Mouse (Mus musculus) monocyte, adult 2 months (primary cell): ENCODE data around the gene Tmem8b.

Source experiments
- DNase-seq, 2 experiments: peaks; one replicate each; pipeline ENCODE4 v3.0.0; 2022; ENCODE audit warnings: low spot score in 2 of 2, low read depth in 1 of 2

The Tmem8b gene

GRCm38 (mm10) chr4:43656339-43657109, 12.2 kb upstream of the Tmem8b start, which contains the start of gene Hint2:
Gene Hint2, minus strand, starts transcription at chr4:43656466.
- peak; percentile 78 to 85 for DNase-seq

GRCm38 (mm10) chr4:43657146-43657545, 11.6 kb upstream of the Tmem8b start:
- no peak for DNase-seq

- DNase-seq = no peak
Observed at GRCm38 (mm10) chr4:43666412-43666811, 2.4 kb upstream of the Tmem8b start.

DNA sequence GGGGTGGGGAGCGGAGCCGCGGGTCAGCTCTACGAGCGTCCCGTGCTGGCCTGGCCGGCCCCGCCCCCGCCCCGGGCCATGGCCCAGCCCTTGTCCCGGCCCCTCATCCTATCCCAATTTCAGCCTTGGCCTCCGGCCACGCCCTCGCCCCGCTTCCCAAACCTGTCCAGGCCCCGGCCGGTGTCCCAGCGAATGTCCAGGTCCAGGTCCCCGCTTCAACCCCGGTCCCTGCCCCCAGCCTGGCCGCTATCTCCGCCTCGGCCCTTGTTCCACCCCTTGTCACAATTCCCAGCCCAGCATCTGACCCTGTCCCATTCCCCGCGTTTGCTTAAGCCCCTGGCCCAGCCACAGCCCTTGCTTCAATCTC, 640 bp downstream of the Tmem8b start:
- no peak for DNase-seq

- DNase-seq = peak; percentile 37 to 71
Observed at GRCm38 (mm10) chr4:43672070-43672469, 3.3 kb downstream of the Tmem8b start.

DNA sequence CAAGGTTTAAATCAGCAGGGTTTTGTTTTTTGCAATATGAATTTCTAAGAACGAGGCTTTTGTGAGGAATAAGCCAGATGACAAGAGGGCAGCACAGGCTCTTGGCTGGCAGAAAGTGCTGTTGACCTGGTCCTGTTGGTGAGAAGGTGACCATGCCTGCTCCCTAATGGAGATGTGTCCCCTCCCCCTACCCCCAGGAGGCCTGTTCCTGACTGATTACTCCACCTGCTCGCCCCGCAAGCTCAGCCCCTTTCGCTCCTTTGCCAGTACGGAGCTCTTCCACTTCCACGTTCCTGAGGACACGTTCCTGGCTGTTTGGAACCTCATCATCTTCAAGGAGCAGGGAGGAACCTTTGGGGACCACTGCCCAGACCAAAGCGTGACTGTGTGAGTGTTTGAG, 4.9 kb downstream of the Tmem8b start:
- no peak for DNase-seq

GRCm38 (mm10) chr4:43674974-43675373, 6.2 kb downstream of the Tmem8b start:
- no peak for DNase-seq

- DNase-seq = no peak
Observed at GRCm38 (mm10) chr4:43675608-43676007, 6.8 kb downstream of the Tmem8b start.

GRCm38 (mm10) chr4:43678541-43678940, 9.8 kb downstream of the Tmem8b start:
- DNase-seq = no peak

- DNase-seq = no peak
Observed at GRCm38 (mm10) chr4:43679416-43680043, 10.8 kb downstream of the Tmem8b start.

DNA sequence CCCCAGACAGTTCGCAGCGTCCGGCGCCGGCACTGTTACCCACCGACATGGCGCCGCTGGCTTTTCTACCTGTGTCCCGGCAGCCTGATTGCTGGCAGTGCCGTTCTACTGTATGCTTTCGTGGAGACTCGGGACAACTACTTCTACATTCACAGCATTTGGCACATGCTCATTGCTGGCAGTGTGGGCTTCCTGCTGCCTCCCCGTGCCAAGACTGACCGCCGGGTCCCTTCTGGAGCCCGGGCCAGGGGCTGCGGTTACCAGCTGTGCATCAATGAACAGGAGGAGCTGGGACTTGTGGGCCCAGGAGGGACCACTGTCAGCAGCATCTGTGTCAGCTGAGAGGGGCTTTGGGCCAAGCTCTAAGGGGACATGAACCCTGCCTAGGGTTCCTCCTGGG, 21.2 kb downstream of the Tmem8b start:
- DNase-seq = no peak

DNA sequence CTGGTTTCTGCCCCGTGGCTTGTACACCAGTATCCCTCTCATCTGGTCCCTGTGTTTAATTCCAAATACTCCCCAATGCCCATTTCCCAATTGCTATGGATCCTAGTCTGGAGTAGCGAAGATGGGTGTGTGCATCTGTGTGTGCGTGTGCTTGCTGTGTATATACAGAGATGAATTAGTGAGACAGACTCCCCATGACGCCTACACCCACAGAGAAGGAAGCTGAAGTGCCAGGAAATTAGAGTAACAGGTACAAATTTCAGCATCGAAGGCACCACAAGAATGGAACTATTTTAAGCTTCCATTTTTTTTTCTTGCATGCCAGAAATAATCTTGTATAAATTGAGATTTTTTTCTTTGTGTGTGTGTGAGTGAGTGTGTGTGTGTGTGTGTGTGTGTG, 22.3 kb downstream of the Tmem8b start:
- no peak for DNase-seq

DNA sequence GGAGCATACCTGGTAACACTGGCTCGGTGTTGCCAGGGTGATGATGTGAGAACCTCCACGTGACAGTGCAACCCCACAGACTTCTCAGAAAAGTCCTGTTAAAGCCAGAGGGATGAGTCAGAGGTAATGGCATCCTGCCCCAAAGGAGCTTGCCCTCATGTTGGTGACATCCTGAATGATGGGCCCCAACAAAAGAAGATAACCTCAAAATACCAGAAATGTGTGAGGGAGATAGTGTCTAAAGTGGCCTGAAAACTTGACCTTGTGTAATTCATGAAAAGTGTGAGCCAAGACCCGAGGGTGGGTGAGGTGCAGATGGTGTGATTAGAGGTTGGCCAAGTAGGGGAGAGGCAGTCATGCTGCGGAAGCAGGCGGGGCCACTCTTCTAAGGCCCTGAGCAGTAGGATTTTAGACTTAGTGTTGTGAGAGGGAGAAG, 25.1 kb downstream of the Tmem8b start:
- DNase-seq = no peak

GRCm38 (mm10) chr4:43694439-43695248, 25.9 kb downstream of the Tmem8b start:
- DNase-seq = no peak

- no peak for DNase-seq
Observed at GRCm38 (mm10) chr4:43695249-43695671, 26.5 kb downstream of the Tmem8b start.

DNA sequence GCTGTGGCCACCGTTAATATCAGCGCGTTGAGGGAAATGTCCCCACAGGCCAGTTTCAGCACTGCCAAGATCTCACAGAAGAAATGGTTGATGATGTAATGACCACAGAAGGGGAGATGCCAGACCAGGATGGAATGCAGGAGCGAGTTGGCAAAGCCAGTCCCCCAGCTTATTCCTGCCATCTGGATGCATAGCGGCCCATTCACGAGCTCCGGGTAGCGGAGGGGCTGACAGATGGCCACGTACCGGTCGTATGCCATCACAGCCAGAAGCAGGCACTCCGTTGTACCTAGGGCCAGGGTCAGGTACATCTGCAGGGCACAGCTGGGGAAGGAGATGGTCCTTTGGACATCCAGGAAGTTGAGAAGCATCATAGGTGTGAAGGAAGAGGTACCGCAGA, 27.8 kb downstream of the Tmem8b start:
- DNase-seq = no peak

DNA sequence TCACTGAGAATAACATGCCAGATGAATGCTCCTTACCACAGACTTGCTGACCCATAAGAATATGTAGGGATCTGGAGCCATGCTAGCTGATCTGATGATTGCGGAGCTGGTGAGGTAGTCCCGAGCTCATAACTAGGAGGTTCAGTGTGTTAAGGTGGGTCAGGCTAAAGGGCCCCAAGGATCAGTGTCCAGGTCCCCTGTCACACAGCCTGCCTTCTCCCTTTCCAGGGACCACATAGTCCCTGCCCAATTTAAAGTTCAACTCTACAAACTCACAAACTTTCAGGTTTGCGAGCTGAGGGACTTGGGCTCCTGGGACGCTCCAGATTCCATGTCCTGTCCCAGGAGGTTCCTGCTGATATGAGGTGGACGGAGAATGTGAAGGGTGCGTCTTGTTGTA, 31.9 kb downstream of the Tmem8b start, which contains the start of gene Olfr70:
Olfr70 (minus strand) TSS at position 101 of the 400 bp plus-strand sequence.
- DNase-seq = no peak

GRCm38 (mm10) chr4:43703439-43703838, 34.7 kb downstream of the Tmem8b start:
- DNase-seq = no peak

DNA sequence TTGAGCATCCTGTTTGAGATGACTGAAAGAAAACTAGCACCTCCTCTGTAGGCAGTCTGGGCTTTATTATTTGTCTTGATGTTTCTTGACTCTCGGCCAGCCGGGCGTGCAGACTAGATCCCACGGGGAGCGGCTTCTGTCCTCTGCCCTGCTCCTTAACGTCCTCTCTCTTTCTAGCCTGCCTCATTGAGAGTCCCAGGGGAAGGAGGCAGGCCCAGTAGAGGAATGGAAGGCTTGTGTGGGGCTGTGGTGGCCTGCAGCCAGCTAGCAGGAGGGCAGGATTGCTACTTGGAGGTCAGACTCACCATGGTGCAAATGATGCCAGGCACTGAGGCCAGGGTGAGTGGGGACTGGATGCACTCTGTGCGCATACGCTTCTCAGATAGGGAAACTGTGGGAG, 35.1 kb downstream of the Tmem8b start:
- DNase-seq = no peak

GRCm38 (mm10) chr4:43705991-43706390, 37.2 kb downstream of the Tmem8b start:
- no peak for DNase-seq

DNA sequence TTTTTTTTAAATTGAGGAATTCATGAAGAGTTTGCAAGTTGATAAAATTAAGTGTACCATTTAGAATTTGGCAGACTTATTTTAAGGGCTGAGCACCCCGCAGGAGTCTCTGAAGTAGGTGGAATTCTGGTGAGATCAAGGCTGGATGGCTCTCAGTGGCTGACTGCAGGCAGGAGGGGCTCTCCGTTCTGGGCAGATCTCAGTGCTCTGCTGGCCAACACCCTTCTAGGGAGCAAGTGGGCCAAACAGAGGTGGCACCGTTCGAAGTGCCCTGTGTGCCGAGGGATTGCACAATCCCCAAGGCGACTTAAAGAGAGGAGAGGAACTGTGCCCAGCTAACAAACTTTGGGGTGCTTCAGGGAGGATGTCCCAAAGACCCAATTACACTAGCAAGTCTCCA, 41.1 kb downstream of the Tmem8b start, which contains the start of gene Olfr71:
Olfr71 (minus strand) TSS at position 387 of the 400 bp plus-strand sequence.
- no peak for DNase-seq

GRCm38 (mm10) chr4:43711821-43712220, 43.0 kb downstream of the Tmem8b start:
- DNase-seq = peak in 1 of 2 experiments; percentile 32
